Mouse (Mus musculus): ENCODE data around the gene Nr1i3.

Nr1i3 gene

DNA sequence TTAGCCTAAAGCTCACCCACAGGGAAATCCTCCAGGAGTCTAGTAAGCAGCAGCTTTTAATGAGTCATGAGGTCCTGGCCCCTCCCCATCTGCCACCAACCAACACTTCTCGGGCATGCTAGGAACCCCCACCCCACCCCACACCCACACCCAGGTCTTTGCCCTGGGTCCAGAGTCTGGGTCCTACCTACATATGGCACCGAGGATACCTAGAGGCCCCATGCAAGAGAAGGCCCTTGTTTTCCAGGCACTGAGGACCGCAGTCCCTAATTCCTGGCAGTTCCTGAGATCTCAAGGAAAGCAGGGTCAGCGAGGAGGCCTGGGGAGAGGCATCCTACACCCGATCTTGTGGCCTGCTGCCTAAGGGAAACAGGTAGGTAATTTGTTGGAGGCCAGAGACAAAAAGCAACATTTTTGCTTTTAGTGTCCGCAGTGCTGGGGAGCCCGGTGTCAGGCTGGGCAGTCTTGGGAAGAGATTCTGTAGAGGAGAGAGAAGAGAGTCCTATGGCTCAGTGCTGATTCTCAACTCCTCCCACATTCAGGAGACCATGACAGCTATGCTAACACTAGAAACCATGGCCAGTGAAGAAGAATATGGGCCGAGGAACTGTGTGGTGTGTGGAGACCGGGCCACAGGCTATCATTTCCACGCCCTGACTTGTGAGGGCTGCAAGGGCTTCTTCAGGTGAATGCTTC lies at the start of gene Nr1i3:
TSS of gene Nr1i3 (plus strand) at position 170 of the 696 bp plus-strand sequence.
- no peak for DNase-seq (ENCODE audit: low spot score)

DNA sequence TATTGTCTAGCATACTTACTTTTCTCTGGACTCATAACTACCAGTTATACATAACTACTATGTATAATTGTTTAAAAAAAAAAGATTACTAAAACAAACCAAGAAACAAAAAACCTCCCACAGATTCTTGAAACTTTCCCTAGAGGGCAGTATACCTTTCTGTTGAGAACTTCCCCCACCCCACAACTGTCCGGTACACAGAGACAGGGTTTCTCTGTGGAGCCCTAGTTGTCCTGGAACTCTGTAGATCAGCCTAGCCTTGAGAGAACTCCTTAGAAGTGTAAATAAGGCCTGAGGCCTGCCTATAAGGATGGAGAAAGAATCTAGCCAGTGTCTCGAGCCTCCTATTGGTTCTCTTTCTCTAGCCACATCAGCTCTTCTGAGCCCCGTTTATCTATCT lies 49.5 kb upstream of the Nr1i3 start:
- DNase-seq (ENCODE audit: low spot score), result no peak

DNA sequence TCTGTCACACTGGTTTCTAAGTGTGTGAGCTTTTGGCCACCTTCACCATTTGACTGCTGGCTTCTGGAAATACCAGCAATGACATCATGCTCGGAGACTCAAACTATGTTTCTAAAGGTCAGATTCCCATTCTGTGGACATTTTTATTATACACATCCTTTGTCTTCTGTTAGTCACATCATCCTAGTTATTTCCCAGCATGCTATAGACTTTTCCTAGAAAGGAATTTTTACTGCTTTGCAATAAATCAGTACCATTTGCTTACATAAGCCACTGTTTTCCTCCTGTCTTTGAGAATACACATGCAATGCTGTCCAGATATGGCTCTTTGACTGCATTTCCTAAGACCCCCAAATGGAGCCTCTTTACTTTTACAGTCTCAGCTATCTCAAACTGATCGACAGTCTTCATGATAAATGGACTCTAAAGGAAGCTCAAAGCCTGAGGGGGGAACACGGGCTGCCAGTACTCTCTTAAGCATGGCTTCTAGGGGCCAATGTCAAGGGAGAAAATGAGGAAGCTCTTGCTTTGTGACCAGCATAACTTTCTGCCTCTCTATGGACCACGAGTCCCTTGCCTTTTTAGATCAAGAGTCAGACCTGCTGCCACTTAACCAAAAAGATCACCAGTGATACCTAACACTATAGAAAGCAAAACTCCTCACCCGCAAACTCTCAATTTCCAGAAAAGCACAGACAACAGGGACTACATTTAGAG lies 48.0 kb upstream of the Nr1i3 start:
- no peak for DNase-seq (ENCODE audit: low spot score)

DNA sequence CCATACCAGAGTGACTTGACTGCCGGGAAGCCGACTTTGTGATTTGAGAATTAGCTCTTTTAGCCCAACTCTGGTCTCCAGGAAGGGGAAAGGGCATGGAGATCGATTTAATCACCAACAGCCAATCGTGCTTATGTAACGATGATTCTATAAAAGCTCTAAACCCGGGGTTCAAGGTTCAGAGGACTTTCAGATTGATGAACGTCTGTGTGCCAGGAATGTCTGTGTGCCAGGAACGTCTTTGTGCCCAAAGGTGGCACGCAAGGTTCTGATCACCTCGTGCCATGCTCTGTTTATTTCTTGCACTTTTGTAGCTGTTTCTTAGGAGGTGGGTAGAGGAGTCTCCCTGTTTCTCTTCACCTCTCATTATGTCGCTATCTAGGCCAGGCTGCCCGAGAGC lies 44.9 kb upstream of the Nr1i3 start:
- DNase-seq (ENCODE audit: low spot score), result no peak

DNA sequence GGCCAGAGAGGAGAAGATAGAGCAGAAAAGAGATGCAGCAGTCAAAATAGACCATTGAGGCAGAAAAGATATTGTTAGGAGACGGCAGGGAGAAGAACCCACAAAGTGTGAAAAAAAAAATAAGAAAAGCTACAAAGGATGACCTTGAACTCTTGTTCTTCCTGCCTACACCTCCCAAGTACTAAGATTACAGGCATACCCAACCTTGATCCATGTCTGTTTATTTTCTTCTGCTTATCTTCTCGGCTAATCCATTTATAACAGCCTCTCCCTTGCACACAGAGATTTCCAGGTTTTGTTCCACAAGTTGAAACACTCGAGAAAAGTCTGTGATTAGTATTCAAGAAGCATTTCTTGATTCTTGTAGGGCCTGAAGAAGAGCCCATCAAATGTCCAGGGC lies 43.9 kb upstream of the Nr1i3 start:
- DNase-seq (ENCODE audit: low spot score), result no peak

DNA sequence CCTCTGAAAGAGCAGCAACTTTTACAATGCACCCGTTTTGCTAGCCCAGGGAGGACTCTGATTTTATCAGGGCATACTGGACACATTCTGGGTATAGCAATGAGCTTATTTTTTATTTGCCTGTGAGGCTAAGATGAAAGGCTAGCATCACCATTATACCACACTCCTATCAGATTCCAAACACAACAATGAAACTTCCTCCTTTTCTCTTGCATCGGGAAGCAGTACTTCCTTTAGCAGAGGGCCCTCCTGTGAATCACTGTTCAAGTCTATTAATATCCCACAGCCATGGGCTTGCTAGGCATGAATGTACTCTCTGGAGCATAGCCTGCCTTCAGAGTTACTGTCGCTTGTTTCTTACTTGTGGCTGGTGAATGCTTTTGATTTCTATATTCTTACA lies 42.6 kb upstream of the Nr1i3 start:
- peak; percentile 57 for DNase-seq (ENCODE audit: low spot score)

DNA sequence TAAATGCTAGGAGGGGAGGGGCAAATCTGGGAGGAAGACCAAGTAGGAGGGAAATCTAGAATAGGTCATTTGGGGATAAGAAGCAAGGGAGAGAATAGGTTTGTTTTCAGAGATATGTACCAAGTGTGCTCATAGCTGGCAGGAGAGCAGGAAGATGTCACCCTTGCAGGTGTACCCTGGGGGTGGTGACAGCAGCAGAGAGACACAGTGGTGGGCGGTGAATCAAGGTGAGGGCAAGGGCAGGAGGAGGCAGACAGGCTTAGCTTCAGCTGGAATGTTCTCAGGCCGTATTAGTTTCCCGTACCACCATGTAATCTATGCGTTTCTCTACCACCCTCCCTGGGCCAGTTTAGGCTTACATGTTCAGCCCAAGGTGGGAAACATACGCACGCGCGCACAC lies 41.0 kb upstream of the Nr1i3 start:
- no peak for DNase-seq (ENCODE audit: low spot score)

DNA sequence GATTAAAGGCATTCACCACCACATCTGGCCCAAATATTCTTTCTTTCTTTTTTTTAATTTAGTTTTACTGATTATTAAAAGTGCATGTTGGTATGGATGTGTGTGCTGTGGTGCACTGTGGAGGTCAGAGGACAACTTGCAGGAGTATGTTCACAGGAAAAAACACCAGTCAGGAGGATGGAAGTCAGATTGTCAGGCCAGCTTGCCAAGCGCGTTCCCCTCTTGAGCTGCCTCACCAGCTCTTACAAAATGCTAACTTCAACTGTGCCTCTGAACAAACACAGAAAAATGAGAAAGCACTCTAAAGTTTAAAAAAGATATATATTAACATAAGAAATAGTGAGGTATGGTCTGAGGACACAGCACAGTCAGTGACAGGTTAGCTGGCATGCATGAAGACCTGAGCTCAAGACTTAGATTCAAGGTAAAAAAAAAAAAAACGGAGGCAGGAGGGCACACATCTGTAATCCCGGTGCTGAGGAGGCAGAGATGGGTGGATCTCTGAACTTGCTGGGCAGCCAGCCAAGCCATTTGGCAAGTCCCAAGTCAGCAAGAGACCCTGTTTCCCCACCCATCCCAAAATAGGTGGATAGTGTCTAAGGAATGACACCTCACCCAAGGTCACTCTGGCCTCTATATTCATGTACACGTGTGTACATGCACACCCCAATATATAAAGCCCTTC lies 34.1 kb upstream of the Nr1i3 start:
- no peak for DNase-seq (ENCODE audit: low spot score)

DNA sequence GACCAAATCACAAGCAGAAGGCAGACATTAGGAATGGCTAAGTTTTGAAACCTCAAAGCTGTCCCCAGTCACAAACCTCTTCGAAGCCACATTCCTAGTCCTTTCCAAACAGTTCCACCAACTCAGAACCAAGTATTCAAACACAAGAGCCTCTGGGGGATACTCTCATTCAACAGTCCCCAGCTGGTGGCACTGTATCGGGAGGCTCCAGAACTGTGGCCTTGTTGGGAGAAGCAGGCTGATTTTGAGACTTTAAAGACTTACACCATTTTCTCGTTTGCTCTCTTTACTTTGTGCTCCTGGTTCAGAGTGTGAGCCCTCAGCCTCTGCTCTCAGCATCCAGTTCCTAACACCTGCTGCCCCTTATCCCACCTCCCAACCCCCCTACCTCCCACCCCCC lies 30.7 kb upstream of the Nr1i3 start:
- DNase-seq (ENCODE audit: low spot score), result no peak

DNA sequence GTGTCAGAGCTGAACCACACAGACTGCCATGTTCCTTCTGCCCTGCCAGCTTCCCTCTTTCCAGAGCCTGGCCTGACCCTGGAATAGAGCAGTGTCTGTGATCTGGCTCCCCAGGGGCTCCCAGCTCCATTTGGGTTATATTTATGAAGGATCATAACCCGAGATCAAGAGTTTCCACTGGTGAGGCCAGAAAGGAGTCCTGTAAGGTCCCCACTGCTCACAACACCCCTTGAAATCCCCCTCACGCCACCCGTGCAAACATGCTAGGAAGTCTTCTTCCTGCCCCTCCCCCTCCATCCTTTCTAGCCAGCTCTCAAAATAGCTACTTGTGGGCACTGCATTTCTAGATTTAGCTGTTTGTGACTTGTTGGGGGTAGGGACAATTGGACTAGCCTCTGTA lies 30.1 kb upstream of the Nr1i3 start:
- DNase-seq (ENCODE audit: low spot score), result no peak

DNA sequence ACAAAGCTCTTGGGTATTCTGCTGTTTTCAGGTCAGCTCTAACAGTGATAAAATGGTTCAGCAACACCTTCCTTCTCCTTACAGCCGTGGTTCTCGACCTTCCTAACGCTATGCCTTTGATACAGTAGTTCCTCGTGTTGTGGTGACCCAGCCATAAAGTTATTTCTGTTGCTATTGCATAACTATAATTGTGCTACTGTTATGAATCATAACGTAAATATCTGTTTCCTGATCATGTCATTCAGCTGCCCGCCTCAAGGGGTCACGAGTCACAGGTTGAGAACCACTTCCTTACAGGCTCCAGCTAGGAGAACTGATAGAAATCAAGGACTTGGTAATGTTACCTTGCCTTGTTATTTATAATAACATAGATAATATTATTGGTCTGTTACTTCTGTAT lies 29.5 kb upstream of the Nr1i3 start:
- peak; percentile 83 for DNase-seq (ENCODE audit: low spot score)

DNA sequence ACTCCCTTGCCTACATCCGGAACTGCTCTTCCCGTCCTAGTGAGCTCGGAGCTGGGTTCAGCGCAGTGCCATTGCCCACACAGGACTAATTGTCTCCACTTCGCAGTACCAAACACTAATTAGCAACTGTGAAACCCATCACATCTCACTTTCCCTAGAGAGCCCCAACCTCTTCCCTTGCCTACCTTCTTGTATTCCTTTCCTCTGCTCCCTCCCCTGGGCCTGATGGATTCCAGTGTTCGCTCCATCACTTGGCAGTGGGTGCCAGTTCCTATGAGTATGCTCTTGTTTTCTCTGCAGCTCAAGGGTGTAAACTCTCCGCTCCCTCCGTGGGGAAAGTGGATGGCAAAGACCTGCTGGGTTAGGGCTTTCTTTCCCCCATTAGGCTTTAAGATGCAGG lies 28.1 kb upstream of the Nr1i3 start:
- DNase-seq (ENCODE audit: low spot score), result no peak

DNA sequence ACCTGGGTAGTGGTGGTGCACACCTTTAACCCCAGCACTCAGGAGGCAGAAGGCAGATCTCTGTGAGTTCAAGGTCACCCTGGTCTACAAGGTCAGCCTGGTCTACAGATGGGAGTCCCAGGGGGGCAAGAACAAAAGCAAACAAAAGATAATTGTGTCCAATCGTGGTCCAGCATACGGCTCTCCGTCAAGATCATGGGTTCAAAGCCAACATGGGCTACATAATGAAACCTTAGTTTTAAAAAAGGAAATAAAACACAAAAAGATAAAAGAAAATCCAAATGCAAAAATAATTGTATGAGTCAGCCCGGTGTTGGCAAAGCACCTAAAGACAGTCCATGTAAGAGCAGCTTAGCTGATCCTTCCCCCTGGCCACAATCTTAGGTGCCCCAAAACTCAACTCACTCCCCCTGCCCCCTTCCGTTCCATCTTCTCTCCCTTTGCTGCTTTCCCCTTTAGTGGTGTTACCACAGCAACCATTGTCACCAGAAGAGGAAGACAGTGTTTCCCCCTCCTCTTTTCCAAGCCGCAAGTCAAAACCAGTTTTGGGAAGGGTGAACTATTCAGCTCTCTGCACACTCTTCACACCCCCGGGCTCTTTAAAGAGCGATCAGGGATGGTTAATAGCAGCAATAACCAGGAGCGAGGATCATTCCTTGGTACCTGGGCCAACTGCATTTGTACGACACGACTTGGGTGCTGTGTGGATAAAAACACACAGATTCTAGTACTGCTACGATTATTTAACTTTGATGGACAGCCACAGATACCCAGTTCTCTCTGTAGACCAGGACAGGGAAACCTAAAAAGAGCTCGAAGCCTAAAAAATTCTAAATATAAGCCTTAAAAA lies 25.7 kb upstream of the Nr1i3 start:
- no peak for DNase-seq (ENCODE audit: low spot score)

DNA sequence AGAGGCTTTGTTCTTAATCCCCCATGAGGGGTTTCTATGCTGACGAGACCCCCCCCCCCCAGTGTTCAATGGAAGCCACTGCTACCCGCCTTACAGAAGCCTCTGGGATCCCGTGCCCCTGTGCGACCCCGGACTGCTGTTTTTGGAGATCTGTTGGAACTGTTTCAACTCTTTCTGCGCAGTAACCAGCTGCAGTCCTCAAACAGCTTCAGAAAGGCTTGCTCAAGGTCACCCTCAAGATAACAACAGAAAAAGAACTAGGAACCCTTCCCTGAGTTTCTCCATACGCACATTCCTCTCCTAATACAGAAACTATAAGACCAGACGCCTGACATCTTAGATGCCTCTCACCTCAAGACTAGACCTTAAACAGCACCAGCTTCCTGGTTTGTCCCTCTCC lies 24.7 kb upstream of the Nr1i3 start:
- DNase-seq (ENCODE audit: low spot score), result no peak

DNA sequence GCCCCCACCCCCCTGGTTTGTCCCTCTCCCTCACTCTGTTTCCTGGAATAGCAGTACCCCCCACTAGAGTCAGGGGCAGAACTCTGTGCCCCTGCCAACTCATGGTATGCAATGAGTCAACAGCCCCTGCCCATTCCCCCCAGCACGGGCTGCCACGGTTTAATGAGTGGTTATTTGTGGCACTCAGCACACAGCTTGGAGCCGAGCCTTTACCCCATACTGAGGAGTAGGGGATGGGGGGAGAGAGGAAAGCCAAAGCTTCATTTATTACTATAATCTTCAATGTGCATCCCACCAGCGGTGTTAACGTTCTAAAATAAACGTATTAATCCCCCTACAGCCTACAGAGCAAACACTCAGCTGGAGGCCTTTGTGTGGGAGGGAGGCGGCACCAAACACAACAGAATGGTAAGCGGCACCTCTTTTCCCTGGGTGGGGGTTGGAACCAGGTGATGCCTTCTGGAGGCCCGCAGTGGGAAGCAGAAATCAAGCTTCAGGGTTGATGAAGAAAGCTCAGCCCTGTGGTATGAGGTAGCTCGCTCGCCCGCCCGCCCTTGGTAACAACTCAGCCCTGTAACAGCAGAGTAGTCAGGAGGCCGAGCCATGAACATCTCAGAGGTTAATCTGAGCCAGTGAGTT lies 24.2 kb upstream of the Nr1i3 start:
- DNase-seq (ENCODE audit: low spot score), result no peak

DNA sequence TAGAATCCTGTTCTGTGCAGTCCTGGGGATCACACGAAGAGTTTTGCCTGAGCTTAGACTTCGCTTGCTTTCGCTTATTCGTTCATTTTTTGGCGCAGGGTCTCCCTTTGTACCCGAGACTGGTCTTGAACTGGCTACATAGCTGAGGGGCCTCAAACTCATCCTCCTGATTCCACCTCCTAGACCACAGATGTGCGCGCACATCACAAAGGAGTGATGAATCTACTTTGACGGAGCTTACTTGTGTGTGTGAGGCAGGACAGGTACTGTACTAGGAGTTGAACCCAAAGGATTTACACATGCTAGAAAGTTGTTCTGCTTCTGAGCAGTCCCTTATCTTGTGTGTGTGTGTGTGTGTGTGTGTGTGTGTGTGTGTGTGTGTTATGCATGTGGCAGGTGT lies 22.9 kb upstream of the Nr1i3 start:
- DNase-seq (ENCODE audit: low spot score), result no peak

DNA sequence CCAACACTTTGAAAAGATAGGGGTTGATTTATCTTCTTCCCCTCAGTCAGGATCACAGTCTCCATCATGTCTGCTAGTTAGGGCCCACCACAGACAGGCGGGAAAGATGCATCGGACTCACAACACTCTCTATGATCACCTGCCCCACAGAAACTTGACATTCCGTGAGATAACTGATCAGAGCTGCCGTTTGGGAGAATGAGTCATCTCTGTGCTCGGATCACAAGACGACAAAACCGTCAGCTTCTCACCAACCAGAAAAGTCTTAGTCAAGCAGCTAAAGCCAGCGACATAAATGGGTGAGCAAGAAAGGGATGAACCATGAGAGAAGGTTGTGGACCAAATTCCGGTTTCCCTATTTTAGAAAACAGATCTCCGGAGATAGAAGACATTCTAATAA lies 21.5 kb upstream of the Nr1i3 start:
- DNase-seq (ENCODE audit: low spot score), result no peak

DNA sequence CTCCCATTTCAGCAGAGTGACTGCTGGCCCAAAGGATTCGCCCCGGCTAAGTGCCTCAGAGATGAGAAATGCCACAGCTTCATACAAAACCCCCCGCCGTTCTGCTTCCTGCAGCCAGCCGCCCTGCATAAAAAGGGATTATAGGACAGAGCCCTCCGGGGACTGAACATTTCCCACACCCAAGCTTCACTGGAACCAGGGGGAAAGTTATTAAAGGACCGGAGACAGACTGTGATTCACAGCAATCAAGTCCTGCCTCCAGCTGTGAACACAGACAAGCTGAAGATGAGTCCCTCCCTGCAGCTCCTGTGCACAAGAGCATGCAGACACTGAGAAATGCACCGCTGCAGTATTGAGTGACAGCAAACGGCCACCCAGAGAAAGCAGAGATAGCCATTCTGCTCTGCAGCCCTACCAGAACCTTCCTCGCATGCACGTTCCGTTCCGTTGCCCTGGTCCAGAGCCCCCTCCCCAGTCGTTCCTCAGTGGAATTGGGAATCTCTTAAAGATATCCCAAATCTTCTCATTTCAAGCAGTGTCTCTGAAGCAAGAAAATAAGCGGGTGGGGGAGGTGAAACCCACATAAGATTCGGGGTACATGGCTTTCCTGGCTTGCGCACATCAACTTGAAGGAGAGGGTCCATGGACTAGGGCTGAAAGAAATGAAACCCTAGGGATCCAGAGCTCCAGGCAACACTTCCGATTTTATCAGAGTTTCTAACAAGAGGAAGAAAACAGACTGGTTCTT lies 20.5 kb upstream of the Nr1i3 start:
- DNase-seq (ENCODE audit: low spot score), result no peak

DNA sequence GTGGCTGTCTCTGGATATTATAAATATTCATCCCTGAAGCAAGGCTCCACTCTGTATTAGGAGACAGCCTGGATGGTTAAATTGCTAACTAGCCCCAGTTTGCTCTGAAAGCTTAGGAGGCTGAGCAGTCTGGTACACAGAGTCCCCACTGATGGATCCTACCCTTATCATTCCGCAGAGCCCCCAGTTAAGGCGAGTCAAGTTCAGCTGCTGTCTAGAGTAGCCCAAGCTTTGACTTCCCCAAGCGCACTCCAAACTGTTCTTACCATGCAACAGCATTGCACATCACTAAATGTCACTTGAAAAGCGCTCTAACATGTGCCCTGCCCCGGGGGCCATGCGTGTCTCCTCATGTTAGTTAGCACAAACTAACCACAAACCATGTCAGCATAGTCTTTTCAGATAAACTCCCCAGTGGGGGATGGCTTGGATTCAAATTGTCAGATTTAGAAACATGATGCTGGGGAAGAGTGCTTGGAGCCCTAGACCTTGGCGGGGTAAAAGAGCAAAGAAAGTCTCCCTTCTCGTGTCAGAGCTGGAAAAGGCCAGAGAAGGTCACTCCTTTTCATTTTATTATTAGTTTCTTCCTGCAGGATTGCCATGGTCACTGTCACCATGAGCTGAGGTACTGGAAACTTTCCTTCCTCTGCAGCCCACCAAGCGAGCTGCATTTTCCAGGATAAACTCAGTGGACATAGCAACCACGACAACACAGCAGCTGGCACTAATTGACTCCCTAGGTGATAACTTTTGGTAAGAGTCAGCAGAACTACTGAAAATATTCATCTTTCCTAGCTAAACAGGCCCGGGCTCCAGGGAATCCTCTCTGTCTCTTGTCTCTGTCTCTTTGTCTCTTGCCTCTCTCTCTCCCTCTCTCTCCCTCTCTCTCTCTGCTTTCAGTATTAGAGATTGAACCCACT lies 19.6 kb upstream of the Nr1i3 start:
- DNase-seq (ENCODE audit: low spot score), result no peak

Measured in lung, postnatal 25 days (tissue).